Mouse (Mus musculus): ENCODE measurements around the gene Adgrv1.

- TF ChIP-seq CTCF (conservative IDR thresholded peaks at IDR 0.05 in 1 of 2, IDR thresholded peaks at IDR 0.05 in 1 of 2; ENCODE audit: low read depth in 2 of 2, low read length in 2 of 2) (no peak), RCOR1 (conservative IDR thresholded peaks at IDR 0.05; ENCODE audit: low read depth, low read length) (no peak), USF1 (IDR thresholded peaks at IDR 0.05; ENCODE audit: low read depth, low read length) (no peak), ZC3H11A (IDR thresholded peaks at IDR 0.05; ENCODE audit: low read depth, low read length) (no peak)
These were observed 264.0 kb downstream of the Adgrv1 start for GRCm38 (mm10) chr13:81368987-81369386.

Data from CH12.LX (cell line).